Mouse (Mus musculus): Measurements from ENCODE around the gene Galnt14.

DNA sequence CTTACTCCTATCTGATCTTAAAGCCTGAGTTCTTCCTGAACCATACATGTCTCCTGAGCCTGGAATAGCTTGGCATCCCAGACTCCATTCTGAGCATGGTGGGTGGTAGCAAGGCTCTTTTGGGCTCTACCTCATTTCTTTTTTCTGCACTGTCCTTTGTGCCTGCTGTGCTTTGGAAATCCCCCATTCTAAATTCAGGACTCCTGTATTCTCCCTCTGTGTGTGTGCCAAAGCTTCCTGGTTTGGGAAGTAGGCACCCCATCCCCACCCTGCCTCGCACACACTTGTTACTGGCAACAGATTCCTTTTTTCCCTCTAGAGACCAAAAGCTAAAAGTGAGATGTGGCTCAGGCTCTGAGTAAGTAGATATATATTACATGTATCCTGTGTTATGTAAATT is 191.9 kb downstream of the Galnt14 start:
- TF ChIP-seq CTCF (conservative IDR thresholded peaks at IDR 0.05; ENCODE audit: low read length) (no peak), NANOG (IDR thresholded peaks at IDR 0.05; ENCODE audit: borderline replicate concordance, low read length) (no peak)

Measured in E14TG2a.4 (cell line).